Mouse (Mus musculus) left cerebral cortex, adult 18-20 months (tissue): ENCODE results near the gene Capn11. TPM values are rescaled to one million over a fixed set of nuclear protein-coding genes. Genes with fewer than 3 reads are reported as not detected.

Source experiments
- DNase-seq, 2 experiments: peaks; one replicate each; pipeline ENCODE4 v3.0.0; 2021 to 2022; ENCODE audit warnings: low spot score in 2 of 2, mixed read lengths in 1 of 2
- total RNA-seq, 2 experiments: library from RNA; stranded (reverse); gene quantifications; 2 replicates each; pipeline ENCODE4 v1.2.3; 2021

Capn11 gene
- total RNA-seq, 2 experiments from 2014 or later = 0.33 to 0.91 TPM

DNA sequence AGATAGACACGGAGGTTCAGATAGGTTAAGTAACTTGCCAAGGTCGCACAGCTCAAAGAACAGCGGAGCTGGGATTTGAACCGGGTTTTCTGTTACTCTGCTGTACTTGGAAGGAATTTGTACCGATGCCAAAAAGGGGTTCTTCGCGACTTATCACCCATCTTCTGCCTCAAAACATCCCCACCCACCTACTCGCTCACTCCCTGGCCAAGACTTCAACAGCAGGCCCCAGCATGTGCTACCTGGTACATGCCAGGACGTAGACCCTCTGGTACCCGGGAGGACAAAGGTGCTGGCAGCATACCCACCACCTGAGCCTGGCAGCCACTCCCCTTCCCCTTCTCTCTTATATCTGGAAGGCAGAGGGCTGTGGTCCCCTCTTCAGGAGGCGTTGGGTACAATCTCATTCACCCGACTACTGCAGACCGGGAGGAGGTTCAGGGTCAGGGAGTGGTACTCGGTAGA is 25.6 kb upstream of the Capn11 start:
- no peak for DNase-seq

DNA sequence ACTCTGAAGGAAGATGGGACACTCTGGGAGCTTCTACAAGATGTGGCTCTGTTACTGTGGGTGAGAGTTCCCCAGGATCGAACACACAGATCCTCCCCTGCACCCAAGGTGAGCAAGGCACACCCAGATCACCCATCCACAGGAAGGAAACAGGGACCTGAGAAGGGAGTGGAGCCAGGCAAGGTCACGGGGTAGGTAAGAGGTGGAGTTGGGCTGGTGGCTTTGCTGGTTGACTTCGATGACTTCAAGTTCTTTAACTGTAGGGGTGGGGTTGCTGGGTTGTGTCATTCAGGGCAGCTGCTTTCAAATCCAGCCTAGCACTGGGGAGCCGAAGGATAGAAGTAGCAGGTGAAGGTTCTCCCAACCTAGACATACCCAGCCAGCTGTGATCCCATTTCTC is 23.7 kb upstream of the Capn11 start:
- no peak for DNase-seq

DNA sequence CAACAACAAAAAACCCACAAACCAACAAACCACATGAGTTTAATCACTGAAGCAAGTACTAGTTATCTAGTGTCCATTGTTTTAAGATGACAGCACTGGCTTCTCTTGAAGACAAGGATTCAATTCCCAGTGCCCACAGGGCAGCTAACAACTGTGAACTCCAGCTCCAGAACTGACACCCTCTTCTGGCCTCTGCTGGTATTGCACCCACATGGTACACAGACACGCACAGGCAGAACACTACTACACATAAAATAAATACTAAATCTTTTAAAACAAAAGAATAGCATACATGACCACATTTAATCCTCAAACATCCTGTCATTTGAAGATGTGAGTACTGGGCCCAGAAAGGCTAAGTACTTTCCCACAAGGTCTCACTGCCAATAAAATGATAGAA is 22.5 kb upstream of the Capn11 start:
- no peak for DNase-seq

DNA sequence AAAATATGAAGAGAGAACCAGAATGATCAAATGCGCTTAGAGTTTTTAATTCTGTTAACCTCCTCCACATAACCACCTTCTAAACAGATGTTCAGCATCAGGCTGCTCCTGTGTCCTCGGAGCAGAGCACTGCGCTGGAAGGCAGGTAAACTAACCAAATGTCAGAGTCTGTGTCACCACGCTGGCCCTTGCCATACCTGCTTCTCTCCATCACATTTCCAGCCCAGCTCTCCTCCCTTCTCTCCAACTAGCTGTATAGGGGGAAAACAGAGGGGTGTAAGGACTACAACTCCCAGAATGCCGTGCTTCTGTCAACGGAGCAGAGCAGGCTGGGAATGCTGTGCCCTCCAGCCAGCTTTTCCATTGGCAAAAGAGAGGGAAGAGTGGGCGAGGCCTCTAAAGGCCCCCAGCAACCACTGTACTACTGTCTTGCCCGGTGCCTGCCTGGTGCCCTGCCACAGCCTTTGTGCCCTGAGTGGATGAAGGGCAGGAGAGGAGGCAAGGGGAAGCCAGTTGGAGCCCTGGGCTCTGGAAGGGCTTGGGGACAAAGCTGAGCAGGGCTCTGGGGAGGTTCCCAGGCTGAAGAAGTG is 21.4 kb upstream of the Capn11 start:
- DNase-seq = peak; percentile 70 to 81

DNA sequence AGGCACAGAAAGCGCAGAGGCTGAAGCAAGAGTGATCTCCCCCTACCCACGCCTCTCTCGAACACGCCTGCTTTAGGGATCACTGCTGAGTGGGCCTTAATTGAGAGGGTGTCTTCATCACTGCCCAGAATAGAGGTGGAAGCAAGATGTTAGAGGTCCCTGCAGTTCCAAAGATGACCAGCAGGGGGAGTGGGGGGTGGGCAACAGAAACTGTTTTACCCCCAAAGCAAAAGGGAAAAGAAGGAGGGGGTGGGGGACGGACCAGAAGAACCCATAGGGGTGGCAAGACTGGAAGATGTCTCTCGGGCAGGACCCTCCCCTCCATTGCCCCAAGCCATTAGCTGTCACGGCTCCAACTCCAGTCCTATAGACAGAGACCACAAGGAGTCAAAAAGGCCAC is 19.0 kb upstream of the Capn11 start:
- DNase-seq = peak; percentile 39 to 78

DNA sequence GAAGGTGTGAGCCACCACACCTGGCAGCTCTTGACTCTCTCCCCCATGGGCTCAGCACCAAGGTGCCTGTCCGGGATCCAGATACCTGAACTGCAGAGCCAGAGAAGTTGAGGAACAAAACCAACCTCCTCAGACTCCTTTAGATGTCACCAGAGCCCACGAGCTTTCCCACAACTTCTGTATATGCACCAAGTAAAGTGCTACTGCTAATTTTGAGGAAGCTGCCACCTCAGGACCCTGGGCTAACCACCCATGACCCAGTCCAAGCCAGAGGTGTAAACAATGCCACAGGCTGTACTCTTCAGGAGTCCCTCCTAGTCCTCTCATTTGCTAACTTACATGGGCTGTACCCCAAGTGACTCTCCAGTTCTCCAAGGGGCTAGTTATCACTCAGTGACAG is 13.5 kb upstream of the Capn11 start:
- no peak for DNase-seq

DNA sequence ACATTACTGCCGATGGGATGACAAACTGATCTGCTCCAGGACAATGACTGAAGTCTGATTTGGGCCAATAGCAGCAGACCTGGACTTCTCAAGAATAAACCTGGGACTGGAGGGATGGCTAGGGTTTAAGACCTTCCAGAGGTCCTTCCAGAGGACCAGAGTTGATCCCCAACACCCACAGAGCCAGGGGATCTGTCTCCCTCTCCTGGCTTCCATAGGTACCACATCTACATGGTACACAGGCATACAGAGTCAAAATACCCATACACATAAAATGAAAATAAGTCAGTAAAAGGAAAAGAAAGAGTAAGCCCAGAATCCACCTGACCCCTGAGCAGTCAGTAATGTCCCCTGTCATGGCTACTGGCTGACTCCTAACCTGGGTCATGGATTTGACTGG is 12.7 kb upstream of the Capn11 start:
- DNase-seq = no peak

DNA sequence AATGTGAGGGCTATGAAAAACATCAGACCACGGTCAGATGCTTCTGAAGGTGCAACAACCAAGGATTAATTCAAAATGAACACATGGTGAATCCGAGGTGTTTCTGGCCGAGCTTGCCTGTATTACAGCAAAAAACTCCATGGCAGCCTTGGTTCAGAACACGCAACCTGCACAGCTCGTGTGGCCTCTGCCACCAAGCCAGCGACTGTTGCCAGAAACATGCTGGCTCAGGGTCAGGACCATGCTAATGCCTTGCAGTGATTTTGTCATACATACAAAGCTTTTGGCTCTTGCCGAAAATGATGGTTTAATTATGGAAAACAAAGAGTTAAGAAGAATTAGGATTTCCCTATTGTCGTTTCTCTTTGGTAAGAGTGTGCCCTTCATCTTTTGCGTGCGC is 8.9 kb upstream of the Capn11 start:
- no peak for DNase-seq

DNA sequence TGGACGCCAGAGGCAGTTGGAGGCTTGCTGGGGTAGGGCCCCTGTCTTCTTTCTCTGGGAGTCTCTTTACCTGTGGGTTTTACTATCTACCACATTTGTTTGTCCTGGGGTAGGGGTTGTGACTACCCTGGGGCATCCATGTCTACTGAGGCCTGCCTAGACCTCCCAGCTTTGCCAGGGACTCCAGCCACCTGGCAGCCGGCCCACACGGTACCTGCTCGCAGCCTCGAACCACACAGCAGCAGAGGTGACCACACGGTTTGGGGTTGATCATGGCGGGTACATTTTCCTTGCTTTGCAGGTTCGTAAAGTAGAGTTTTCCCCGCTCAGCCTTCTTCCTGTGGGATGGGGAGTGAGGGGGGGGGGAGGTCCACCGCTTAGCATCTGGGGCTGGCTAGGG is 8.4 kb upstream of the Capn11 start:
- DNase-seq = no peak

DNA sequence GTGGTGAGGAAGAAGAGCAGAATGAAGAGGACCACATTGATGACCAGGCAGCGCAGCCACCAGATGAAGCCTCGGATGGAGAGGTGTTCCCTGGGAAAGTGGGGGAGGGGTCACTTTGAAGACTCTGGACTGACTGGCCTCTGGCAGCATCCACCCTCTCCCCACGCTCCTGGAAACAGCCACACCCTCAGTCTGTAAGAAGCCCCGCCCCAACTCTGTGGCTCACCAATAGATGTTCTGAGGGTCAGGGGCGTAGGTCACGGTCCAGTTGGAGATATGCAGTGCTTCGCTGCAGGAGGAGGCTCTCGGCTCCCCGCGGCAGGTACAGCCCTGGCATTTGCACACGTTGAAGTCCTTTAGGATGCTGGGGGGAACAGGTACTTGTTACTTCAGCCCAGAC is 7.0 kb upstream of the Capn11 start:
- DNase-seq = no peak

DNA sequence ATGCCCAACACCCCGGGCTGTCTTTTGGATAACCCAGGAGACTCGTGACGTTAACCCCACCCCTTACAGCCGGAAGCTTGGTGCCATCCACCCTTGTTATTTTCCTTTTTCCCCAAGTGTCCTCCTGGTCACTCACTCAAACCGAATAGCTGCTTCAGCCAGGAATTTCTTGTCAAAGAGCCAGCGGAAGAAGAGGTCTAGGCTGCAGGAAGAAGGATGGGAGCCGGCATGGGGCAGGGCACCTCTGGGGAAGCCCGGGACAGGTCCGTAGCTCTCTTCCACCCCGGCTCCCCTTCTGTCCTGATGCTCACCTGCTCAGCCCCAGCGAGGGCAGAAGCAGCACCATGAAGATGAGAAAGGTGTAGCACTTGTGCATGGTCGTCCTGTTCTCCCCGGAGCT is 5.5 kb upstream of the Capn11 start:
- no peak for DNase-seq

DNA sequence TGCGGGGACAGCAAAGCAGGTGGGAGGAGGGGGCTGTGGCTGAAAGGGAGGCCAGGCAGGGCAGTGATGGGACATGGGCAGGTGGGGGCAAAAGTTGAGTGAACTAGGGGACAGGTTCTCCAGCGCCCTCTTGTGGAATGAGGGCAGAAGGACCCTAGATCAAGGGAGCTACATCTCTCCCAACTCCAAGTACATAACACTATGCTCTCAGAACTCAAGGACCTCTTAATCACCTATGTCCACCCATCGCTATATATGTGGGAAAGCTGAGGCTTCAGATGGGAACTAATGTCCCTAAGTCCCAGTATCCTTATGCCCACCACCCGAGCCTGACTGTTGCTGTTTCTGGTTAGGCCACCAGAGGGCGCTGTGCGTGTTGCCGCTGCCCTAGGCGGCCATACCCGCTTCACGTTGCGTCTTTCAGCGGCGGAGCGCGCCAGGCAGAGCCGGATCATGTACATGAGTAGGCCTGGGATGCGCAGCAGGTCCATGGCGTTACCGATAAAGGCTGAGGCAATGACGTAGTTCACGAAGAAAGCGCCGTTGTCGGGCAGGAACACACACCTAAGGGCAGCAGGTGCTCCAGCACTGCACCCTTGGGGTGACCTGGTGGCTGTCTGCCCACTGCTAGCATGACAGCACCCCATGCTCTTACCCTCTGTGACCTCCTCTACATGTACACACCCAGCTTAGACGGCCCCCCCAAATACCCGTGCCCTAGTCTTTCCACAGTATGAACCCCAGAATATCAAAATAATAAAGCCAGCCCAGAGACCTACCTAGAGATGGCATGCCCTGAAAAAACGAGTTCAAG is 4.2 kb upstream of the Capn11 start:
- DNase-seq = peak; percentile 82 to 85

DNA sequence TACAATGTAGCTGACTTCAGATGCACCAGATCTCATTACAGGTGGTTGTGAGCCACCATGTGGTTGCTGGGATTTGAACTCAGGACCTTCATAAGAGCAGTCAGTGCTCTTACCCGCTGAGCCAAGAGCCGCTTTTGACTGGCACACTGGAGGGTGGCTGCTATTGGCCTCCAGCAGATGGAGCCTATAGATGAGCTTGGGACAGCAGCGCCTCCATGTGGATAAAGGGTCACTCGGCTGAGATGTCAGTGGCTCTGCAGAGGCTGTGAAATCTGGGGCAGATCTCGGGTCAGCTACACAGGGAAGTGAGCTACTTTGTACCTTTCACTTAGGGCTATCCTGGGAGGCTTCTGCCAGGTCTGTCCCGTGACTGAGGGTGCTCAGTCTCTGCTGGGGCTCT is 3.3 kb downstream of the Capn11 start:
- no peak for DNase-seq

DNA sequence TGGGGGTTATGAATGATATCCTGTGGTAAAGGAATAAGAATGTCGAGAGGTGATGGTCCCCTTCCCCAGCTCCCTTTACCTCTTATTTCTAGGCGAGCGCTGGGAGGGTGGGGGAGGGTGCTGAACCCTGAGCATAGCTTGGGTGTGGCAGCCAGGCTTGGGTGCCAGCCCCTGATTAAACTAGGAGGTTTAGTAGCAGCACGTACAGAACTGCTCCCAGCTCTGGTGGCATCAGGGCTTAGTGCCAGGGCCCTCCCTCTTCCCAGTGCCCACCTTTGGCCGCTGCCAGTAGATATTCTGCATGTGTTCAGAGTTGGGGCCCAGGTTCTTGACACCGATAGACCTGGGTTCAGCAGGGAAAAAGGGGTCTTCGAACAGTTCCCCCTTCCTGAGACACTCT is 5.9 kb downstream of the Capn11 start:
- no peak for DNase-seq

DNA sequence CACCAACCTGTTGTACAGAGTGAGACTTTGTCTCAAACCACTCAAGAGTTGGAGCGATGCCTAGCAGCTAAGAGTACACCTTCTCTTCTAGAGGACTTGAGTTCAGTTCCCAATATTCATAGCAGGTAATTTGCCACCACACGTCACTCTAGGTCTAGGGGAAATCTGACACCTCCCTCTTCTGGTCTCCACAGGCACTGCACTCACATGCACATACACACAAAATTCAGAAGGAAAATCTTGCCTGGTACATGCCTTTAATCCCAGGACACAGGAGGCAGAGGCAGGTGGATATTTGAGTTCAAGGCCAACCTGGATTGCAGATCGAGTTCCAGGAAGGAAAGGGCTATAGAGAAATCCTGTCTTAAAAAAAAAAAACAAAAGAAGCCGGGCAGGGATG is 14.9 kb downstream of the Capn11 start:
- no peak for DNase-seq

DNA sequence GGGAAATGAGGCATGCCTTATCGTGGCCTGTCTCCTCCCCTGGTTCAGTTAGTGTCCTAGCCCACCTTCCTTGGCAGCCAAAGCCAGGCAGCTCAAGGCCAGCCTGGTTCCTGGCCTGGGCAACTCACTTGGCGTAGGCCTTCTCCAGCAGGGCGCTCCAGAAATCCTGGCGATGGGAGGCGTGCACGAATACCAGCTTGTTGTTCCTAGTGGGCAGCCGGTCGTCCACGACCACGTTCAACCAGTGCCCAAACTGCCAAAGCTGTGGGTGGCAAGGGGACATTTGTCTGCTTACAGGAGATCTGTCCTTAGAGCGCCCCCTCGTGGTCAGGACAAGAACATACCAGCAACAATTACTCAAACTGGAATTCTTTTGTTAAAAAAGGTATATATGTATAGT is 16.4 kb downstream of the Capn11 start:
- DNase-seq = peak; percentile 73 to 79

DNA sequence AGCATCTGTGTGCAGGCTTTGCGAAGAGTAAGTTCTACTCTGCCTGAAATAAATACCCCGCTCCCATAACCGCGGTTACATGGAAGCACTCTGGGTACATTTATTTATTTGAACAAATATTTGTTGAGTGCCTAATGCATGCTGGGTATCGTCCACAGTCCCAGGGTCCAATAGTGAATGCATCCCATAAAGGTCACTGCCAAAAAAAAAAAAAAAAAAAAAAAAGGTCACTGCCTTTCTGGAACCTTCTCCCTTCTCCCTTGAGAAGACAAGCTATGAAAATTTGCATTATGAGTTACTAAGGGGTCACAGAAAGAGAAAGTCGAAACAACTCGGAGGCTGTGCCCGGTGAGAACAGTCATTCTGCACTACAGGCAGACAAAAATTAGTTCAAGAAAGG is 17.1 kb downstream of the Capn11 start:
- DNase-seq = no peak

DNA sequence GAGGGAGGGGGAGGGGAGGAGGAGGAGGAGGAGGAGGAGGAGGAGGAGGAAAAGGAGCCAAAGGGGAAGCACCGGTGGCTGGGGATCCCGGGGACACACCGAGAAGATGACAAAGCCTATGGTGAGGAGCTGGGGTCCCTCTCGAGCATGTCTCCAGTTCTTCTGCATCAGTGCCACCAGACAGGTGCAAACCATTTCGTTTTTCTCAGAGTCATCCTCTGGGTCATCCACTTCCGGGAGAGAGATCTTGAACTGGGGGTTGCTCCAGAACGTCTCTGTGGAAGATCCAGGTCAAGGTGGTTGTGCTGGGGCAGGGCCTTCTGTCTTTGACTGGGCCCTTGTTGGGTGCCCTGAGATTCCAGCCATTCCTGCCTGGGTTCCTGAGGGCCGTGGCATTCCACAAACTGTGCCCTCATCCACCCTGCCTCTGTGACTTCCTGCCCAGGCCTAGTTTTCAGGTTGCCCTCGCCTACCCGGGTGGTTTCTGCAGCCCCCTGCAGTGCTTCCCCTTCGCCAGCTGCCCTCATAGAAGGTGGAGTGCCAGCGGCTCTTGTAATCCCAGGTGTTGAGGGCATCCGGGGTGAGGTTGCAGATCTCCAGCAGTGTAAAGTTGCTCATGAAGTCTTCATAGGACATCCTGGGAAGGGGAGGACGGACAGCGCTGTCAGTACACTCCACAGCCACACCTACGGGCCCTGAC is 20.4 kb downstream of the Capn11 start:
- DNase-seq = no peak

DNA sequence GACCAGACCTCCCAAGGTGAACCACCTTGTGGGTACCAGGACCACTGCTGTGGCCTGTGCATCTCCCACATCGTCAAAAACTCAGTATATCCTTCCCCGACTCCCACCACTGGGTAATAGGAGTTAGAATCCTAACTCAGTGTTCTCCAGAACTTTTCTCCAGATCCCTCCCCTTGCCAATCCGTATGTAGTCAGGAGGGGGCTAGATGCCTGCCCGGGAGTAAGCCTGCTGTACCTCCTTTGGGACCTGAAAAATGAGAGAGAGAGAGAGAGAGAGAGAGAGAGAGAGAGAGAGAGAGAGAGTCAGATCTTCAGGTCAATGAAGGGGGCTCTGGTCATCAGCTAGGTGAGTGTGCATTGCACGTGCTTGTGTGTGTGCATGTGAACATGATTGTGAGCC is 25.1 kb downstream of the Capn11 start:
- DNase-seq = no peak

DNA sequence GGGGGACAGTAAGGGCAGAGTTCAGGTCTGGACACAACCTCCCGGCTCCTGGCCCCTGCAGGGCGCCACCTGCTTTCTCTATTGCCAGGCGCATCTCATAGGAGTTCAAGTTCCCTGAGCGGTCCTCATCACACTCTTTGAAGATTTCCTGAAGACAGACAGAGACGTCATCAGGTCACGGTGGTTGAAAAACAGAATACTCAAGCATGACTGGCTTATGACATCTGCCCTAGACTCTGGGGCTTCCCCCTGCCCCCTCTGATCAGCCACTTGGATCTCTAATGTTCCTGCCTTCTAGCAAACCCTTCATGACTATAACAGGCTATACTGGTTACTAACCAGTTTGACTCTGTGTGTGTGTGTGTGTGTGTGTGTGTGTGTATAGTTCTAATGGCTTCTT is 27.2 kb downstream of the Capn11 start:
- DNase-seq = no peak

DNA sequence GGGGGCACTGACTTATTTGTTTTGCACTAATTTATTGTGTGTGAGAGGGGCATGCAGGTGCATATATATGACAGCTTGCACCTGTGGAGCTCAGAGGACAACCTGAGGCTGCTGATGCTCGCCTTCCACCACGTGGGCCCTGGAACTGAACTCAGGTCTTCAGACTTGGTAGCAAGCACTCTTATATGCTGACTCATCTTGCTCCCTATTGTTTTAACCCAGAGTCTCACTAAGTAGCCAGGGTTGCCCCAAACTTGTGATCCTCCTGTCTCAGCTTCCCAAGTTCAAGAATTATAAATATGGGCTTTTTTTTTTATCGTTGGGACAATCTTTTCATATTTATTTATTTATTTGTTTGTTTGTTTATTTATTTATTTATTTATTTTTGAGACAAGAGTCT is 28.1 kb downstream of the Capn11 start:
- no peak for DNase-seq
